Mouse (Mus musculus) heart, embryonic 10.5 days (tissue): ENCODE measurements around the gene BC067074. TPM values are rescaled to one million over a fixed set of nuclear protein-coding genes. Genes with fewer than 3 reads are reported as not detected.

Experiments
- polyA plus RNA-seq: library from polyadenylated mRNA; unstranded; fragments of >200 nt; fragmentation: Nextera tagmentation; extraction: Ambion mirVana; gene quantifications from 2 replicates; pipeline ENCODE4 v1.2.1, GENCODE M21; 2016

BC067074 gene
- polyA plus RNA-seq, 1 experiment from 2014 or later = 3.4 TPM

Other genes starting within 250 kb of the BC067074 start
- gene Gpx8, start 246.7 kb upstream of the BC067074 start, polyA plus RNA-seq = 124 and 134 TPM in 2 replicates
- not detected in 2 replicates for gene Gzma, start 192.2 kb upstream of the BC067074 start, polyA plus RNA-seq
- gene Esm1, start 83.5 kb upstream of the BC067074 start, polyA plus RNA-seq = 0.52 and 0.87 TPM in 2 replicates
- not detected in 2 replicates for gene Gzmk, start 67.3 kb upstream of the BC067074 start, polyA plus RNA-seq